Mouse (Mus musculus): ENCODE data around the gene C1qtnf7. TPM values are rescaled to one million over a fixed set of nuclear protein-coding genes. Genes with fewer than 3 reads are reported as not detected.

The C1qtnf7 gene
- polyA plus RNA-seq (2012; ENCODE audit: low replicate concordance): not detected in 2 replicates

DNA sequence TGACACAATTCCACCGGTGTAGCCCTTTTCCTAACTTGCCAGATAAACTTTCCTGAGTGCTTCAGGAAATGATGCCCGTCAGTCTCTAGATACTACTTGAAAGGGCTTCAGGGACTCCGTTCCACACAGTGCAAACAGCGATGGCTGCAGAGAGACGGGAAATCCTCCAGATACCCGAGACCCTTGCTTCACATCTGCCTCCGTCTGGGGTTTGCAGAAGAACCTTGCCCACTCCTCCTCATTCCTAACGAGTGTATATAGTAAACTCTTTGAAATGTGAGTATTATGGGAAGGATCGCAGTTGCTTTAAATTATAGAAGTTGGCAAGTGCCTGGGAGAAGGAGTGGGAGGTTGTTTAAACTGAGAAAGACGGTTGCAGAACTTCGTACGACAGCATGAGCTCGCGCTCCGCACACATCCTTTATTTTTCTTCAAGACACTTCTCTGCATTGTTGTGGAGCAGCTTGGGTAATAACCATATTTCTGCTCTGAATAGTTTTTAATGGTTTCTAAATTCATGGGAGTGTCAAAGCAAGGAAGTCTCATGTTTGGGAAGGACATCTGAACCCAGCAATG, at the start of gene C1qtnf7:
Gene C1qtnf7 (plus strand): TSS at position 138 of the 576 bp plus-strand sequence.

DNA sequence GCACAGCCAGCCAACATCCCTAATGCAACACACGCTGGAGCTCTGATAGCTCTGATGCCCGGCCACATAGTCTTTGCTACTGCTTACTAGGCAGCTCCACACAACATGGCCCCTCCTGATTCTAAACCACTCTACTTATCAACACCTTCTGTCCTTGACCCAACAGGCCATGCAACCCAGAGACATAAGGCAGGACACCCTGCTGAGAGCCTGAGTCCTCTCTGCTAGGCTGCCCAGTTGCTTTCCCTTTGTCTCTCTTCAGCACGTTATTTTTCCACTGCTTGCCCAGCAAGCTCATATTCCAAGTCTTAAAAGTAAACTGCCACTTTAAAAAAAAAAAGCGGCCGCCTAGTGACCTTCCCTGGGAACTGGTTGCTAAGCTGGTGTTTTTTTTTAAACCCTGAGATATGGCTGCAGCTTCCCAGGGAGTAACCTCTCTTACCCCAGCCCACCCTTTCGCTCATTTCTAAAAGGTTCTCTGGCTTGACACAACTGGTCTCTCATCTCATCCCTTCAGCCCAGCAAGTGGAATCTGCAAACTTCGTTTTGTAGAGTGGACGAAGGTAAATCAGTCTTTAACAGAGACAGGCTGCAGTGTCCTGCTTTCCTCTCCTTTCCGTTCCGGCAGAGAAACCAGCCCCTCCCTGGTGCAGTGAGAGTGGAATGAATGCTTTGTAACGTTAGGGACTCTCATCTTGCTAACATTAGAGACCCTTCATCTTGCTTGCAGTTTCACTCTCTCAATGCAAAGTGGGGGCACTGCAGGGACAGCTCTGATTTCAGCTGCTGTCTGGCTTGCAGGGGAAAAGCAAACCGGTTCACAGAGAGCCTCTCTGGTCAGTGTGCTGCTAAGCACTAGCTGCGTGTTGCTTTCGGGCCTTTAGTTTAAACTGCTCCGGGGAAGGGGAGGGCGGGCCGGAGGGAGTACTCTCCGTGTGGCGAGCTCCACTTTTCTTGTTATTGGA, 146.9 kb downstream of the C1qtnf7 start, which contains the start of gene Cc2d2a:
Gene Cc2d2a (plus strand): TSS at position 350 of the 965 bp plus-strand sequence.

Other genes starting within 250 kb of the C1qtnf7 start
- gene Cc2d2a, start 146.8 kb downstream of the C1qtnf7 start, polyA plus RNA-seq (2012; ENCODE audit: low replicate concordance): 0.09 TPM in 1 of 2 replicates, not detected in the other